Mouse (Mus musculus): ENCODE results near the gene Vps37d. TPM values are rescaled to one million over a fixed set of nuclear protein-coding genes. Genes with fewer than 3 reads are reported as not detected.

Gene Vps37d
- polyA plus RNA-seq, 1 experiment from 2014 or later, result 39.5 TPM

Other genes starting within 250 kb of the Vps37d start
- not detected in 2 replicates for gene Tmem270, start 171.5 kb downstream of the Vps37d start, polyA plus RNA-seq (2015; fragmentation: Nextera tagmentation; extraction: Ambion mirVana)
- gene Cldn13, start 162.7 kb downstream of the Vps37d start, polyA plus RNA-seq (2015; fragmentation: Nextera tagmentation; extraction: Ambion mirVana), result 0.32 TPM in 1 of 2 replicates, not detected in the other
- 7.2 and 8.4 TPM in 2 replicates for gene Mettl27, start 145.9 kb downstream of the Vps37d start, polyA plus RNA-seq (2015; fragmentation: Nextera tagmentation; extraction: Ambion mirVana)
- not detected in 2 replicates for gene Cldn4, start 131.3 kb downstream of the Vps37d start, polyA plus RNA-seq (2015; fragmentation: Nextera tagmentation; extraction: Ambion mirVana)
- gene Cldn3, start 92.1 kb downstream of the Vps37d start, polyA plus RNA-seq (2015; fragmentation: Nextera tagmentation; extraction: Ambion mirVana), result 2.1 and 3.0 TPM in 2 replicates
- 68.4 and 70.1 TPM in 2 replicates for gene Abhd11, start 69.1 kb downstream of the Vps37d start, polyA plus RNA-seq (2015; fragmentation: Nextera tagmentation; extraction: Ambion mirVana)
- 156 and 157 TPM in 2 replicates for gene Stx1a, start 54.8 kb downstream of the Vps37d start, polyA plus RNA-seq (2015; fragmentation: Nextera tagmentation; extraction: Ambion mirVana)
- 43.4 and 47.8 TPM in 2 replicates for gene Dnajc30, start 14.1 kb downstream of the Vps37d start, polyA plus RNA-seq (2015; fragmentation: Nextera tagmentation; extraction: Ambion mirVana)
- gene Bud23, start 13.3 kb downstream of the Vps37d start, polyA plus RNA-seq (2015; fragmentation: Nextera tagmentation; extraction: Ambion mirVana), result 78.1 and 82.5 TPM in 2 replicates
- 0.81 and 0.91 TPM in 2 replicates for gene Mlxipl, start 11.6 kb upstream of the Vps37d start, polyA plus RNA-seq (2015; fragmentation: Nextera tagmentation; extraction: Ambion mirVana)
- gene Tbl2, start 71.4 kb upstream of the Vps37d start, polyA plus RNA-seq (2015; fragmentation: Nextera tagmentation; extraction: Ambion mirVana), result 13.2 and 13.4 TPM in 2 replicates
- 41.8 and 48.4 TPM in 2 replicates for gene Bcl7b, start 90.0 kb upstream of the Vps37d start, polyA plus RNA-seq (2015; fragmentation: Nextera tagmentation; extraction: Ambion mirVana)
- 30.5 and 30.9 TPM in 2 replicates for gene Baz1b, start 109.0 kb upstream of the Vps37d start, polyA plus RNA-seq (2015; fragmentation: Nextera tagmentation; extraction: Ambion mirVana)
- gene Fzd9, start 173.0 kb upstream of the Vps37d start, polyA plus RNA-seq (2015; fragmentation: Nextera tagmentation; extraction: Ambion mirVana), result 11.5 and 15.4 TPM in 2 replicates